Mouse (Mus musculus): ENCODE results near the gene Cenpn. TPM values are rescaled to one million over a fixed set of nuclear protein-coding genes. Genes with fewer than 3 reads are reported as not detected.

The Cenpn gene
- polyA plus RNA-seq, 1 experiment from 2014 or later = 43.5 TPM

DNA sequence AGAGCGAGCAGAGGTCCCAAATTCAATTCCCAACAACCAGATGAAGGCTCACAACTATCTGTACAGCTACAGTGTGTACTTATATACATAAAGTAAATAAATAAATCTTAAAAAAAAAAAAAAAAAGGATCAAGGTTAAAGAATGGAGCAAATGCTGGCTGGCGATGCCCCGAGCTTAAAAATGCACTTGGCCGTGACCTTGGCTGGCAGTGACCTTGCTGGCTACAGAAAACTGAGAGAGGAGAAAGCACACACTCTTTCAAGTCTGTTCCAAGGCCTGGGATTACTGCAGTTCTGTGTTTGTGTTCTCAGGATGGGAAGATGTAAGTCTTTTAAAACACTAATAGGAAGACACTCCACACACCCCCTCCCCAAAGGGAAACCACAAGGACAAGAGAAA lies 16.8 kb upstream of the Cenpn start:
- no peak overlapping the region for H3K27ac ChIP-seq
- peaks cover 10% of the 10 kb centered on the region for H3K36me3 ChIP-seq
- WGBS = 96% methylated on average over 4 of the region's 4 CpGs
- no peaks in the 10 kb centered on the region for H3K27me3 ChIP-seq
- H3K4me2 ChIP-seq (replicated peaks) = no peak overlapping the region
- H3K9me3 ChIP-seq = no peaks in the 10 kb centered on the region
- no peak overlapping the region for H3K9ac ChIP-seq
- no peak overlapping the region for H3K4me3 ChIP-seq
- no peak for ATAC-seq (ENCODE audit: insufficient number of reproducible peaks, insufficient read depth, low FRiP score, low TSS enrichment)
- H3K4me1 ChIP-seq = no peaks in the 10 kb centered on the region

DNA sequence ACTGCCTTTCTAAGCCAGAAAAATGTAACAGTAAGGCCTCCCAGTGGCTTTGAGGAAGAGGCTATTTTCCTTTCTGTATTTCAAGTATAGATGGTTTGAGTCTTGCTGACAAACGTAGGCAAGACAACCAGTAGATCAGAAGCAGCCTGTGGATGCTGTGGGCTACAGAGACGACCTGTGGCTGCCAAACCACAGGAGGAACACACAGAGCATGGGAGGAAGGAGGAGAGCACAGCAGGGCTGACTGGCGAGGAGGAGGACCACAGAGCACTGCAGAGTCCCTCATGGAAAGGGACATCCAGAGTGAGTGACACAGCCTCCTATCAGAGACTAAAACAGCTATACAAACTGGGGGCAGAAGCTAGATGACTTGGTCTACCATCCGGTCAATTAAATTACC lies 16.3 kb upstream of the Cenpn start:
- WGBS = 85% methylated on average over 4 of the region's 4 CpGs
- H3K27me3 ChIP-seq = no peaks in the 10 kb centered on the region
- H3K4me1 ChIP-seq = no peaks in the 10 kb centered on the region
- H3K4me2 ChIP-seq (replicated peaks) = no peak overlapping the region
- H3K9me3 ChIP-seq = no peaks in the 10 kb centered on the region
- no peak overlapping the region for H3K27ac ChIP-seq
- ATAC-seq (ENCODE audit: insufficient number of reproducible peaks, insufficient read depth, low FRiP score, low TSS enrichment) = no peak
- H3K36me3 ChIP-seq = peaks cover 10% of the 10 kb centered on the region
- no peak overlapping the region for H3K4me3 ChIP-seq
- no peak overlapping the region for H3K9ac ChIP-seq

DNA sequence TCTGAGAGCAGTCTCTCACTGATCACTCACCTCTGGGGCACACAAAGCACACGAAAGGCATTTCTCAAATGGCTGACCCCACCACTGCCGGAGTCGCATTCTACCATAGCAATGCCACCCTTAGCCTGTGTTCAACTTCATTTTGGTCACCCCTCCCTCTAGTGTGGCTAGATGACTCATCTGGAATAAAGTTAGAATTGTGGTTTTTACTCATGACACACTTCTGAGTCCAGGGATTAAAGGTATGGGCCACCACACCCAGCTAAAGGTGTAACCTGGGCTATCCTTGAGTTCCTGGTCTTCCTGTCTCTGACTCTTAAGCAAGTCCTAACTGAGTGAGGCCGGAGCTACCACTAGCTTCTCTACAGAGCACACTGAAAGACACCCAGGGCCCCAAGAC lies 15.7 kb upstream of the Cenpn start:
- peaks cover 11% of the 10 kb centered on the region for H3K36me3 ChIP-seq
- H3K27me3 ChIP-seq = no peaks in the 10 kb centered on the region
- WGBS = 96% methylated on average over 4 of the region's 4 CpGs
- no peak overlapping the region for H3K27ac ChIP-seq
- no peaks in the 10 kb centered on the region for H3K4me1 ChIP-seq
- no peak for ATAC-seq (ENCODE audit: insufficient number of reproducible peaks, insufficient read depth, low FRiP score, low TSS enrichment)
- H3K9ac ChIP-seq = no peak overlapping the region
- no peak overlapping the region for H3K4me2 ChIP-seq (replicated peaks)
- H3K4me3 ChIP-seq = no peak overlapping the region
- H3K9me3 ChIP-seq = no peaks in the 10 kb centered on the region

DNA sequence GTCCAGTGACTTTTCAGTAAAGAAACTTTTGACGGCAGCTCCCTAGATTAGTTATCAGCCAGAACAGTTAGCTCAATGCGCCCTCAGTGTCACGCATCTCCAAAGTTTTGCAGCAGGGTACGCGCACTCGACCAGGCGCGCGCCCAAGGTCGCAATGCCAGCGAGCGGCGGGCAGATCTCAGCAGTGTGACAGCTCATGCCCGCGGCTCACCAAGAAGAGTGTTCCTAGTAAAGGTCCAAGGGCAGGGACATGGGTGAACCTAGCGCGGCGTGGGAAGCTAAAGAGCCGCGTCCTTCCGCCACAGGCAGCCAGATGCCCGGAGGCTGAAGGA lies 559 bp upstream of the Cenpn start:
- H3K27ac ChIP-seq = peak overlapping the region; percentile 73
- H3K9me3 ChIP-seq = no peaks in the 10 kb centered on the region
- peak overlapping the region; percentile 65 for H3K4me2 ChIP-seq (replicated peaks)
- peaks cover 19% of the 10 kb centered on the region; the same call in 1 of the 2 replicates for H3K36me3 ChIP-seq
- no peaks in the 10 kb centered on the region for H3K27me3 ChIP-seq
- 0% methylated on average over 22 of the region's 22 CpGs for WGBS
- H3K9ac ChIP-seq = peak overlapping the region; percentile 80
- no peak for ATAC-seq (ENCODE audit: insufficient number of reproducible peaks, insufficient read depth, low FRiP score, low TSS enrichment)
- peaks cover 15% of the 10 kb centered on the region for H3K4me1 ChIP-seq
- H3K4me3 ChIP-seq = peak overlapping the region; percentile 72

DNA sequence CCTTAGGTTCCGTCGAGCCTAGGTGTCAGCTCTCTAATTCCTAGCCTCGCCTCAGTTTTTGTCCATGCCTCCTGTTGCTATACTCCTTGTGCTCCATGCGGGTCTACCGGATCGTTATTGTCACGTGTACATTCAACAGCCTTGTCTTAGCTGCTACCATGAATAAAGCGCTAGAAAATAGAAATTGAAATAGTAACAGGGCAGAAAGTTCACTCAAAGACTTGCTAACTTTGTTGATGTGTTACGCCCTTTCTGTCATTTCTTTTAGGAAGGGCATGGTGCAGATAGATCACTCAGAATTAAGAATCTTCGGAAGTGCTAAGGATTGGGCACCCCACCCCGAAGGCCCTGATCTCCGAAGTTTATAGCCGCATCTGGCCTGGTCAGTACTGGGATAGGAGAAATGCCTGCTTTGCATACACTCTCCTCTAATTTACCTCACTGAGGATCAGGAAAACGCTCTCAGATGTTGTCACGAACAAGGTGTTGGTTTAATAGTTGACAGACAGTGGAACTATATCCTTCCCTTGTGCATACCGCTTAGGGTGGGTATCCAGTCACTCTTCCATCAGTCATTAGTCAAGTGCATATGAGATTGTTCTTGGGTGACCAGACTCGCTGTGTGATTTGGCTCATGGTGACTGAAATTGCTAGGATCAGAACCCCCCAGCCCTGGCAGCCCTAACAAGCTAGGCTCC lies 679 bp downstream of the Cenpn start:
- H3K4me3 ChIP-seq = peak overlapping the region; percentile 72
- ATAC-seq (ENCODE audit: insufficient number of reproducible peaks, insufficient read depth, low FRiP score, low TSS enrichment) = 0 out of 2 replicates have a peak, but pooled peaks have one; percentile 8
- H3K4me2 ChIP-seq (replicated peaks) = peak overlapping the region; percentile 65
- 27% methylated on average over 17 of the region's 17 CpGs for WGBS
- peaks cover 15% of the 10 kb centered on the region for H3K4me1 ChIP-seq
- H3K36me3 ChIP-seq = peaks cover 16% of the 10 kb centered on the region; the same call in 1 of the 2 replicates
- H3K27ac ChIP-seq = 0 out of 2 replicates have a peak overlapping the region, but pooled peaks have one; percentile 73
- no peaks in the 10 kb centered on the region for H3K9me3 ChIP-seq
- peak overlapping the region; percentile 80 for H3K9ac ChIP-seq
- H3K27me3 ChIP-seq = no peaks in the 10 kb centered on the region

DNA sequence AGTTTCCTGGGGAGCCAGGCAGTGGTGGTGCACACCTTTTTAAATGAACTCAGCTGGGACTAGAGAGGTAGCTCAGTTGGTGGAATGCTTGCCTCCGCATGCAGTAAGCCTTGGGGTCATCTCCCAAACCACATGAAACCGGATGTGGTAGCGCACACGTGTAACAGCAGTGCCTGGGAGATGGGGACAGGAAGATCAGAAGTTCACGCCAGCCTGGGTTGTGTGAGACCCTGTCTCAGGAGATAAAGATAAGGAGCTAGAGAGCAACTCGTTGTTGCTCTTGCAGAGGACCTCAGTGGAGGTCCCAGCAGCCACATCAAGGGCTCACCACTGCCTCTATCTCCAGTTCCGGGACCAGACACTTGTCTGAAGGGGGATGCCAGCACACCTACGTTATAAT lies 2.0 kb downstream of the Cenpn start:
- WGBS = 87% methylated on average over 8 of the region's 8 CpGs
- Histone ChIP-seq H3K27me3 (no peaks in the 10 kb centered on the region), H3K36me3 (peaks cover 29% of the 10 kb centered on the region), H3K4me3 (no peak overlapping the region), H3K9ac (no peak overlapping the region), H3K27ac (no peak overlapping the region), H3K9me3 (no peaks in the 10 kb centered on the region), H3K4me1 (peaks cover 15% of the 10 kb centered on the region), H3K4me2 (replicated peaks) (no peak overlapping the region)
- ATAC-seq (ENCODE audit: insufficient number of reproducible peaks, insufficient read depth, low FRiP score, low TSS enrichment) = no peak

DNA sequence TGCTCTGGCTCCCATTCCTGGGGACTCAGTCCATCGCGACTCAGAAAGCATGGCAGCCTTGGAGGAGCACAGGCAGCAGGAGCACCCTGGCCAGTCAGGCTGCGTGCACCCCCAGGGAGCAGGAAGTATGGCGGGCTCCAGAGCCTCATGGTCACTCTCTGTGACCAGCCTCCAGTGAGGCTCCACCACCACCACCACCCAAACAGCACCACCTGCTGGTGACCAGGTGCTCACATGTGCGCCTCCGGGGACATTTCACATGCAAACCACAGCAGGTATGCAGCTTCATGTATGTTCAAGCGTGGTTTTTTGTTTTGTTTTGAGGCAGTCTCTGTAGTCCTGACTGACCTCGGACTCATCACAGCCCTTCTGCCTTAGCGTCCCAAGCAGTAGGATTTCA lies 6.3 kb downstream of the Cenpn start:
- Histone ChIP-seq H3K9ac (no peak overlapping the region), H3K4me3 (no peak overlapping the region), H3K9me3 (no peaks in the 10 kb centered on the region), H3K27me3 (no peaks in the 10 kb centered on the region), H3K4me2 (replicated peaks) (no peak overlapping the region), H3K27ac (no peak overlapping the region), H3K4me1 (no peaks in the 10 kb centered on the region), H3K36me3 (peaks cover 47% of the 10 kb centered on the region)
- 82% methylated on average over 9 of the region's 9 CpGs for WGBS
- ATAC-seq (ENCODE audit: insufficient number of reproducible peaks, insufficient read depth, low FRiP score, low TSS enrichment) = peak; percentile 56; the same call in 1 of the 2 replicates

DNA sequence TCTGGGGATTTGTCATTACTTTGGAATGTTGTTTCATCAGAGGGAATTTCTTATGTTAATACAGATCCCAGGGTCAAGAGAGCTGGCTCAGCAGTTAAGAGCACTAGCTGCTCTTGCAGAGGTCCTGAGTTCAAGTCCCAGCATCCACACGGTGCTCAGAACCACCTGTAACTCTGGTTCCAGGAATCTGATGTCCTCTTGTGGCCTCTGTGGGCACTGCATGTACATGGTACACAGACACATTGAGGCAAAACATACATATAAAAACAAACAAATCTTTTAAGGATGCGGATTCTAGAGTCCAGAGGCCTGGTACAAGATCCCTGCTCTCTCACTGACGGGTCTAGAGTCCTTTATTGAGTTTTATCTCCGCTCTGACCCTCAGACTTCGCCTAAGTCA lies 7.1 kb downstream of the Cenpn start:
- H3K27me3 ChIP-seq = no peaks in the 10 kb centered on the region
- 89% methylated on average over 5 of the region's 5 CpGs for WGBS
- no peak for ATAC-seq (ENCODE audit: insufficient number of reproducible peaks, insufficient read depth, low FRiP score, low TSS enrichment)
- H3K36me3 ChIP-seq = peaks cover 53% of the 10 kb centered on the region
- no peak overlapping the region for H3K27ac ChIP-seq
- no peak overlapping the region for H3K9ac ChIP-seq
- no peak overlapping the region for H3K4me2 ChIP-seq (replicated peaks)
- no peak overlapping the region for H3K4me3 ChIP-seq
- no peaks in the 10 kb centered on the region for H3K4me1 ChIP-seq
- no peaks in the 10 kb centered on the region for H3K9me3 ChIP-seq

DNA sequence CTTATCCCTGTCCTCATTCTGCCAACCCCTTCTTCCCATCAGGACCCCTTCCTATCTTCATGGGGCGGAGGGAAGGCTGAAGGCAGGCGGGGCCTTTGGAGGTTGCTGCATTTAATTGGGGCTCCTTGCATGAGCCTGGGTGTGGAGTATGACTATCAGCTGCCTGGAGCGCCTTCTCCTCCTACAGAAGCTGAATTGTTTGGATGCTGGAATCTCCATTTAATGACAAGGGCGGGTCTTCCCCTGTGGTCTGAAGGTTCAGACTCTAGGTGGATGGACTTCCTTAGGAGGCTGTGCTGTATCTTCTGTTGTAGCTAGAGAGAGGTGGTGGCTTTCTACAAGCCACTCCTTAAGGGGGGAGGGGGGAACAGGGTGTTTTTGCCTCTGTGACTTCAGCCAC lies 13.4 kb downstream of the Cenpn start:
- H3K4me3 ChIP-seq = no peak overlapping the region
- no peak overlapping the region for H3K9ac ChIP-seq
- H3K36me3 ChIP-seq = peaks cover 67% of the 10 kb centered on the region
- H3K4me1 ChIP-seq = no peaks in the 10 kb centered on the region
- H3K9me3 ChIP-seq = no peaks in the 10 kb centered on the region
- no peaks in the 10 kb centered on the region for H3K27me3 ChIP-seq
- H3K4me2 ChIP-seq (replicated peaks) = no peak overlapping the region
- no peak for ATAC-seq (ENCODE audit: insufficient number of reproducible peaks, insufficient read depth, low FRiP score, low TSS enrichment)
- no peak overlapping the region for H3K27ac ChIP-seq
- 85% methylated on average over 4 of the region's 4 CpGs for WGBS

DNA sequence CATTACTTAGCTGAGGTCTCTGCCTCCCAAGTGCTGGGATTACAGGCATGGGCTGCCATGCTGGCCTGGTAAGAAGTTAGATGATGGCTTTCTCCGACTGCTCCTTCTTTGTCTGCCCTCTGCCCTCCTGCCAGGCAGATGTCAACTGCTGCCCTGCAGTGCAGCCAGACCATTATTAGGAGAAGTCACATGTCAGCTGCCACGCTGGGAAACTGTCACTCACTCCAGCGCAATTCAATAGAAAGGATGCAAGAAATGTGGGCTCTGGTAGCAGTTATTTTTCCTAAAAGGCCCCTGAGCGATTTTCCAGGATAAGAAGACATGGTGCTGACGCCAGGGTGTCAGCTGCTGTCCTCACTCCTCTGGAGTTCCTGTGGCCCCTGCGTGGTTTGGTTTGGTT lies 14.0 kb downstream of the Cenpn start:
- Histone ChIP-seq H3K36me3 (peaks cover 67% of the 10 kb centered on the region), H3K4me1 (no peaks in the 10 kb centered on the region), H3K27me3 (no peaks in the 10 kb centered on the region), H3K9me3 (no peaks in the 10 kb centered on the region), H3K4me3 (no peak overlapping the region), H3K4me2 (replicated peaks) (no peak overlapping the region), H3K9ac (no peak overlapping the region), H3K27ac (no peak overlapping the region)
- no peak for ATAC-seq (ENCODE audit: insufficient number of reproducible peaks, insufficient read depth, low FRiP score, low TSS enrichment)
- WGBS = 72% methylated on average over 6 of the region's 6 CpGs

DNA sequence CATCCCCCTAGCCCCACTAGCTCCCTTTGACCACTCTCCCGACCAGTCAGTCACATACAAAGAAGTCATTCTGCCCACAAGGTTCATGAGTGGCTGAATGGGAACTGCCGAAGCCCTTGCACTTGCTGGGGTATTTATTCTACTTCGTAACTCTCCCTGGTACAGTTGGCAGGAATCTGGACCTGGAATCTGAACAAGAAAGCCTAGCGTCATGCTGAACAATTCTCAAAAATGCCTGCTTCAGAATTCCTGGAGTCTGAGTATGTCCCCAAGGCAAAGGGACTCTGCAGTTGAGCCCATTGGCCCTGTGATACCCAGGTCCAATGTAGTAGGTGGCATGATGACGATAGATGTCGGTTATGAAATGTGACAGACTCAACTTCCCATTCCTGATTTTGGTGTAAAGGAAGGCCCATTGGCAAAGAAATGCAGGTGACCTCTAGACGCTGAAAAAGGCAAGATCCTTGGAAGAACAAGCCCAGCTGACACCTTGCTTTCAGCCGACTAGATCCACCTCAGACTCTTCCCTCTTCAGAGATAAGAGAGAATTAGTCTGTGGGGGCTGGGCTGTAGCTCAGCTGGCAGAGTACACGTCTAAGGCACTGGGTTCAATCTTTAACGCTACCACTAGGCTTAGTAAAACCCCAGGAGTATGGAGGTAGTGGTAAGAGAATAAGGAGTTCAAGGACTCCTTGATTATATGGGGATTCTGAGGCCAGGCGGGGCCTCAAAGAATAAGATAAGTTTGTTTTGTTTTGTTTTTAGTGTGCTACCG lies 20.9 kb downstream of the Cenpn start:
- Histone ChIP-seq H3K9me3 (no peaks in the 10 kb centered on the region), H3K27me3 (no peaks in the 10 kb centered on the region), H3K9ac (no peak overlapping the region), H3K4me3 (no peak overlapping the region), H3K4me1 (peaks cover 12% of the 10 kb centered on the region), H3K4me2 (replicated peaks) (no peak overlapping the region; the same call in 1 of the 2 replicates), H3K27ac (no peak overlapping the region), H3K36me3 (peaks cover 17% of the 10 kb centered on the region)
- 0 out of 2 replicates have a peak, but pooled peaks have one; percentile 11 for ATAC-seq (ENCODE audit: insufficient number of reproducible peaks, insufficient read depth, low FRiP score, low TSS enrichment)
- 79% methylated on average over 12 of the region's 12 CpGs for WGBS

DNA sequence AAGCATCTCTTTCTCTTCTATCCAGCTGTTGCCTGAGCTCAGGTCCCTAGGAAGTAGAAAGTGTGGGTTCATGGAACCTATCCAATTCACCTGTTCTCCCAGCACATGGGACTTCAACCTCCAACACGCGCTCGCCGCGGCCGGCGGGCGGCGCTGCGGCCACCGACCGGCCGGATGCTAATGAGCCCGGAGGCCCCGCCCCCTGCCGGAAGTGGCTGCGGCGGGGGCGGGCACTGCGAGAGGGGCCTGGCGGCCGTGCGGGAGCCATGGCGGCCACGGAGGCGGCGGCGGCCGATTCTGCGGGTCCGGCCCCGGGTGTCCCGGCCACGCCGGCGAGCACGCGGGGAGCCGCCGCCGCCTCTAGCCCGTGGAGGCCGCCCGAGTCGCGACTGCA lies 21.6 kb downstream of the Cenpn start, which contains the start of gene Atmin:
Atmin (plus strand) TSS at position 233 of the 394 bp plus-strand sequence.
- Histone ChIP-seq H3K36me3 (peaks cover 11% of the 10 kb centered on the region), H3K27me3 (no peaks in the 10 kb centered on the region), H3K9me3 (no peaks in the 10 kb centered on the region), H3K4me1 (peaks cover 12% of the 10 kb centered on the region), H3K27ac (no peak within 1 kb of the TSS), H3K4me2 (replicated peaks) (peak within 1 kb of the TSS; percentile 94), H3K9ac (peak within 1 kb of the TSS; percentile 82), H3K4me3 (peak within 1 kb of the TSS; percentile 94)
- ATAC-seq (ENCODE audit: insufficient number of reproducible peaks, insufficient read depth, low FRiP score, low TSS enrichment) = peak; percentile 82
- under 1% methylated on average over 46 of the region's 46 CpGs for WGBS
